Mouse (Mus musculus) brain, embryonic 14.5 days (tissue): Measurements from ENCODE around the gene Tulp2.

Experiments used
- CTCF ChIP-seq: fragments of 200-500 bp; IDR thresholded peaks from 2 replicates; pipeline ENCODE4 v1.5.1; 2012; ENCODE audit warnings: inconsistent platforms, mild to moderate bottlenecking, moderate library complexity, borderline replicate concordance; ENCODE audit not compliant: insufficient read depth, insufficient read length; ENCODE audit errors: extremely low read depth
- POLR2A ChIP-seq: fragments of 200-500 bp; IDR thresholded peaks from 2 replicates; pipeline ENCODE4 v1.6.1; 2012; ENCODE audit warnings: mild to moderate bottlenecking, inconsistent platforms, borderline replicate concordance; ENCODE audit not compliant: poor library complexity, insufficient read depth, insufficient read length, severe bottlenecking; ENCODE audit errors: extremely low read depth

DNA sequence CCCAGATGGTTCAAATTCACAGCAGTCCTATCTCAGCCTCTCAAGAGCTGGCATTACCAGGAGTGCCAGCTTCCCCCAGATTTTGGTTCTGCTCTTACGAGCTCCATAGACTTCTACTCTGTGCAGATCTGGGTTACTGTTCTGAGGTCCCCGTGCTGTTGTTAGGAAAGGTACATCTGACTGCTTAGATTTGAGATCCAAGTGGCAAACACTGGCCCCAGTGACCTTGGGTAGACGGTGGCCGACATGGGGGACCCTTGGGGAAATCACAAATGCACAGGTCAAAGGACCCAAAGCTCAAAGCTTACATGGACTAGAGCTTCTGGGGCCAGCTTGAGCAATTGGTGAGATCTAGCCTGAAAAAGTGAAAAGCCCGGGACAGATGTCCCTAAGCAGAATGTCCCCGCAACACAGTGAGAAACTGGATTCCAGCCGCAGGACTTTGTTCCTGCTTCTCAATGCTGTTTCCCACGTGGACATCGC, 24.9 kb upstream of the Tulp2 start:
- TF ChIP-seq CTCF: no peak
- TF ChIP-seq POLR2A: no peak
